Mouse (Mus musculus): ENCODE data around the gene Phf1.
"Not testable (repeated sequence)": the region's sequence is repeated elsewhere in the genome, so short reads cannot be mapped to it uniquely, and the experiment has no call there.

GRCm38 (mm10) chr17:26917560-26917959 is 15.3 kb upstream of the Phf1 start:
- TF ChIP-seq EP300, CTCF (IDR thresholded peaks at IDR 0.05; ENCODE audit: low read depth): not testable (repeated sequence)

All from liver, postnatal 0 days (tissue).